Mouse (Mus musculus): ENCODE data around the gene Polr3gl. TPM values are rescaled to one million over a fixed set of nuclear protein-coding genes. Genes with fewer than 3 reads are reported as not detected.
"Not testable (repeated sequence)": the region's sequence is repeated elsewhere in the genome, so short reads cannot be mapped to it uniquely, and the experiment has no call there.

The Polr3gl gene
- polyA plus RNA-seq (2012; rRNA removed): 7.5 and 8.0 TPM in 2 replicates

DNA sequence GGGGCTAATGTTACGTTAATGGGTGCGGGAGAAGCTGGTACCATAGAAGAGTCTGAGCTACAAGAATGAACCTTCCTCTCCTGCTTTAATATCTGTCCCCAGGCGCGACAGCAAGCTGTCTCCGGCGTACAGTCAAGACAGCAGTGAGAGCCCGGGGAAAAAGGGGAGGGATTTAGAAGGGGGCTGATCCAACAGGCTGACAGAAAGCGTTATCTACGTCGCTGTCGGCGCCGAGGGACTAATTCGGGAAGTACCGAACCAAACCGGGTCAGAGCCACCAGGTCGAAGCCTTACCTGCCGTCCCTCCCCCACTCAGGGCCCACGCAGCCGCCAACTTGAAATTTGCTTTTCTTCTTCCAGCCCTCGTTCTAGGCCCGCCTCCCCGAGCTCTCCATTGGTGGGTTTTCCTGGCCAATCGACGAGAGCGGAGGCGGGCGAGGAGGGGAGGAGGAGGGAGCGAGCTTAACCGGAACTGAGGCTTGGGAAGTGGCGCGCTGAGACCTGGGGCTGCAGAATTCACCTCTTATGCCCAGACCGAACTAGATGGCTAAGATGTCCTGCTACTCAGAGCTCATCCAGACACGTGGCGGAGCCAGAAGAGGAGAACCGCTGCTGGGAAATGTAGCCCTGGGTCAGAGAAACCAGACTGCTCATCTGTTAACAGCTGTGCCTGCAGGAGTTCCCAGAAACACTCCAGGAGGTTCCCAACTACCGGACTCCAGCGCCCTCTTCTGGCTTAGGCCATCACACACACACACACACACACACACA is at the start of gene Polr3gl:
Gene Polr3gl (minus strand): TSS at position 392 of the 771 bp plus-strand sequence.
- no peak for DNase-seq (ENCODE audit: low read depth, low spot score)
- WGBS: under 1% methylated on average over 36 of the region's 38 CpGs

DNA sequence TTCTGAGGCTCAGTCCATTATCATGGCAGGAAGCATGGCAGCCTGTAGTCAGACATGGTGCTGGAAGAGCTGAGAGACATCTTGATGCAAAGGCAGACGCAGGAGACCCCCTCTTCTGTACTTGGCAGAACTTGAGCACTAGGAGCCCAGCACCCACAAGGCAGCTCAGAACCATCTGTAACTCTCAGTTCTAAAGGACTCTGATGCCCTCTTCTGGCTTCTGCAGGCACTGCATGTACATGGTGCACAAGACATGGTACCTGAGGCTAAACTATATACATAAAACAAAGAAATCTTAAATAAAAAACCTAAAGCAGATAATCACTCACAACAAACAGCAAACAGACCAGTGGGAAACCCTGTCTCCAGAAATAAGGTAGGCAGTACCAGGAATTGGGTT is 45.2 kb upstream of the Polr3gl start:
- no peak for DNase-seq (ENCODE audit: low read depth, low spot score)
- 85% methylated on average over 1 of the region's 1 CpGs for WGBS

DNA sequence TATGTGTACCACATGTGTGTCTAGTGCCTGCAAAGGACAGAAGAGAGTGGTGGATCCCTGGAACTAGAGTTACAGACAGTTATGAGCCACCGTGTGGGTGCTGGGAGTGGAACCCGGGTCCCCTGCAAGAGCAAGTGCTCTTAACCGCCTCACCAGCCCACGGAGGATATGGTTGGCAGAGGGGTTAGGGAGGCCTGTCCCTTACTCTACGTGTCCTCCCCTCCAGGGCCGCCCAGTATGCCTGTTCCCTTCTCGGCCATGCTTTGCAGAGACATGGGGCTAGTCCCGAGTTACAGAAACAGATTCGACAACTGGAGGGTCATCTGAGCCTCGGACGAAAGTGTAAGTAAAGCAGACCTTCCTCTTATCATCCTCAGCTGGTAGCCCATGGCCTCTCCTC is 42.5 kb upstream of the Polr3gl start:
- no peak for DNase-seq (ENCODE audit: low read depth, low spot score)
- 47% methylated on average over 11 of the region's 11 CpGs for WGBS

DNA sequence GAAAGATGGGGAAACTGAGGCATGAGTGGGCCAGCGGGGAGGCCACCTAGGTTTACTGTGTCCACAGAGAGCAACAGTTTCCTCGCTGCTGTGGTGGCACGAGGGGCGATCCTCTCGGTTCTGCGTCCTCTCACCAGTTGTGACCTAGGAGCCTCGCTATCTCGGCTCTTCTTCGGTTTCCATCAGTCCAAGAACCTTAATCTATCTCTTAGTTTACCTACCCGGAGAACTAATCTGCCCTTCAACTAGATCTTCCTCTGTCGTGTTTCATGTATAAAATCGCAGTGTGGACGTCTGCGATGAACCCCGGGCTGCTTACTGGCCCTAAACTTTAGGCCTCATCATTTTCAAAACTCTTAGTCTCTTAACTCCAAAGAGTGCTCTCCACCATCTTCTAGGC is 41.9 kb upstream of the Polr3gl start:
- no peak for DNase-seq (ENCODE audit: low read depth, low spot score)
- 3% methylated on average over 15 of the region's 15 CpGs for WGBS

DNA sequence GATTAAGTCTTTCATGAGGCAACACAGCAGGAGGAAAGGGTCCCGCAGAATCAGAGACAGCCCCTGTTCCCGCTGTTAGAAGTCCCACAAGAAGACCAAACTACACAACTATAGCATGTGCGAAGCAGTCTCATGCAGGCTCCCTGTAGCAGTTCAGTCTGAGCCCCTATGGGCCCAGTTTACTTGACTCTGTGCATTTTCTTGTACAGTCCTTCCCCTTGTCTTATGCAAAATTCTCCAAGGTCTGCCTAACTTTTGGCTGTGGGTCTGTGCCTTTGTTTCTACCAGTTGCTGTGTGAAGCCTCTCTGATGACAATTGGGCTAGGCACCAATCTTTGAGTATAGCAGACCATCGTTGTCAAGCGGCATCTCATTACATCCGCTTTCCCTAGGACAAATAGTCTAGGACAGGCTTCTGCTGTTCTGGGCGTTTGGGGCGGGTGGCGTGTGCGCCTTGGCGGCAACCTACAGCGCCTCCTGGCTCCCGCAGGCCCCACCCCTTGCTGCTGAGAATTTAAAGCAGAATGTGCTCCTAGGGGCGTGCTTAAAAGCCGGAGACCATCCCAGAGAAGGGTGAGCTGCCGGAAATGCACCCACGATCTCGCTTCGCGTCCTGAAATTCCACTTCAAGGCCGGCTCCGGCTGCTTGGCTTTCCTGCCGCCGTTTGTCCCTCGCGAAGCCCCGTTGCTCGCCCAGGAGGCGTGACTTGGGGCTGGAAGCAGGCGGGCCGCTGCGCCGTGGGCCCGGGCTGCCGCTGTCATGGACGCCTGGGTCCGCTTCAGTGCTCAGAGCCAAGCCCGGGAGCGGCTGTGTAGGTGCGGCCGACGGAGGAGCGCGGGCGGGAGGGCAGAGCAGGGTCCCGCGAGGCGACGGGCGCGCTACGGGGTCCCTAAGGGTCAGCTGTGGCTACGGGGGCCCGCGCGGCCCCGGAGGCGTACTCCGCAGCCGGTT is 41.2 kb upstream of the Polr3gl start, which contains the start of the genes Pex11b and Gm42957:
Gene Pex11b (plus strand): TSS at position 449 of the 952 bp plus-strand sequence.
Gene Gm42957 (plus strand): TSS at position 547 of the 952 bp plus-strand sequence.
- 3% methylated on average over 60 of the region's 60 CpGs for WGBS
- peak; percentile 68 for DNase-seq (ENCODE audit: low read depth, low spot score)

DNA sequence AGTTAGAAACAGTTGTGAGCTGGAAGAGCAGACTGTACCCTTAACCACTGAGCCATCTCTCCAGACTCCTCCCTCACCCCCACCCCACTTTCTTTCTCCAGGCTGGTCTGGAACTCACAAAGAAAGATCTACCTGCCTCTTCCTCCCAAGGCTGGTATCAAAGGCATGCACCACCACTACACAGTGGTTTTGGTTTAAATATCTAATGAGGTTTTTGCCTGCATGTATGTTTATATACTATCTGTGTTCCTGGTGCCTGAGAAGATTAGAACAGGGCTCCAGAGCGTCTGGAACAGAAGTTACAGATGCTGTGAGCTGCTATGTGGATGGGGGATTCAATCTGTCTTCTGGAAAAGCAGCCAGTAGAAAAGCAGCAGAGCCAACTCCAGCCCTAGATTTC is 40.0 kb upstream of the Polr3gl start:
- 70% methylated on average over 1 of the region's 1 CpGs for WGBS
- DNase-seq (ENCODE audit: low read depth, low spot score): no peak

DNA sequence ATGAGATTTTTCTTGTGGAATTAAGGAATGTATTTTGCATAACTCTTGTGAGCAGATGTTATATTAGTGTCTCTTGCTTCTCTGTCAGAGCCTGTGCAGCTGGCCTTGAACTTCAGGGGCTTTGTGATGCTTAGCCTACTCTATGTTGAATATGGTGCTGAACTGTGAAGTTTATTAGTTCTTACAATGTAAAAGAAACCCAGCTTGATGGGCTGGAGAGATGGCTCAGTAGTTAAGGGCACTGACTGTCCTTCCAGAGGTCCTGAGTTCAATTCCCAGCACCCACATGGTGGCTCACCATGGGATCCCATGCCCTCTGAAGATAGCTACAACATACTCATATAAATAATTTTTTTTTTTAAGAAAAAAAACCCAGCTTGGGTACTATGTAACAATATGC is 38.1 kb upstream of the Polr3gl start:
- no peak for DNase-seq (ENCODE audit: low read depth, low spot score)

DNA sequence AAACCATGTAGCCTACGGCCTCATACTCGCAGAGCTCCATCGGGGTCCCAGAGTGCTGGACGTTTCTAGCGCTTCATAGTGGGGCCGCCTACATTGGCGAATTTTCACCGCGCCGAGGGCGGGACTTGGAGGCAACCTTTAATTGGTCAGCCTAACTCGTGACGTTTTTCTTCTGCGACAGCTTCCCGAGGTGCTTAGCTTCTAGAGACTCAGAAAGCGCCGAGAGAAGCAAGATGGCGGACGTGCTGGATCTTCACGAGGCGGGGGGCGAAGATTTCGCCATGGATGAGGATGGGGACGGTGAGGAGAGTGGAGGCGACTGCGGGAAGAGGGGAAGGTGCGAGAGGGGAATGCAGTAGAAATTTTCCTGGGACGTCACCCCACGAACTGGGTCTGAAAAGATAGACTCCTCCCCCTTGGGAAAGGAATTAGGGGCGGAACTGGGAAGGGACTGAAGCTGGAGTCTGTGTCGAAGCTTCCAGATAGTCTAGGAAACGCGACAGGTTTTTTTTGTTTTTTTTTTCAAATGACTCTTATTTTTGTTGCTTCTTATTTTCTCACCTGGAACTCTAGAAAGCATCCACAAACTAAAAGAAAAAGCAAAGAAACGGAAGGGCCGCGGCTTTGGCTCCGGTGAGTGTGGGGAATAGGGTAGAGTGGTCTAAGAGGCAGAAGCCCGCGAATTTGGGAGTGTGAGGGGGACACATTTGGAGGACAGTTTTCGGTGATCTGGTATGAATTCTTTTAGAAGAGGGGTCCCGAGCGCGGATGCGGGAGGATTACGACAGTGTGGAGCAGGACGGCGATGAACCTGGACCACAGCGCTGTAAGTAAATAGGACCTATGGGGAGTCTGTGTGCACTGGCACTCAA is 36.0 kb upstream of the Polr3gl start, which contains the start of gene Rbm8a:
Gene Rbm8a (plus strand): TSS at position 205 of the 872 bp plus-strand sequence.
- under 1% methylated on average over 48 of the region's 48 CpGs for WGBS
- peak; percentile 98 for DNase-seq (ENCODE audit: low read depth, low spot score)

DNA sequence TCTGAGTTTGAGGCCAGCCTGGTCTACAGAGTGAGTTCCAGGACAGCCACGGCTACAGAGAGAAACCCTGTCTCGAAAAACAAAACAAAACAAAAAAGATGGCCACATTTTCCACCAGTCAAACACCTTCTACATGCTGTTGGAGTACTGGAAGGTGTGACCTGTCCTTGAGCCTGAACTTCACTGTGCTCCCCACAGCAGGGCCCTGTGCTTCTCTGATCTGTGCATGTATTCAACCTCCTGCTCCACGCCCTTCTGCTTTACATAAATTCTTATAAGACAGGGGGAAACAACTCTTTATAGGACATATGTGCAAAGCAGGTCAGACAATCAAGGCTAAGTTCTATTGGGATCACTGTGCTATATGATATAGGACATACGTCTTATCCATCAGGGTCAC is 29.2 kb upstream of the Polr3gl start:
- DNase-seq (ENCODE audit: low read depth, low spot score): no peak
- WGBS: 89% methylated on average over 4 of the region's 4 CpGs

DNA sequence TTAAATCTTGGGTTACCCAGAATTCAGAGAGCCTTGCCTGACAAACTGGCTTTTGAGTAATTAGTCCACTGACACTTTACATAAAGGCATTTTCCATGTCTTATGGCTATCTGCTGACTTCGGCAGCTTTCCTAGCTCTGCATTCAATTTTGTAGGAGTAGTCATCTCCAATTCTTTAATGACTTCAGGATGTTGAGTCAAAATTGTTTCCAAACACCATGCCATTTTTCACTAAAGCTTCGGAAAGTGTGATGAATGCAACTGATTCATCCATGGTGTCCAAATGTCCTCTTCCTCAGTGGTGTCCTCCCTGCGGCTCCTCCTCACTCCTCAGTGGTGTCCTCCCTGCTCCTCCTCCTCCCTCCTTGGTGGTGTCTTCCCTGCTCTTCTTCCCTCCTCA is 24.0 kb upstream of the Polr3gl start:
- whole genome bisulfite sequencing: 92% methylated on average over 3 of the region's 3 CpGs
- DNase-seq (ENCODE audit: low read depth, low spot score): no peak

DNA sequence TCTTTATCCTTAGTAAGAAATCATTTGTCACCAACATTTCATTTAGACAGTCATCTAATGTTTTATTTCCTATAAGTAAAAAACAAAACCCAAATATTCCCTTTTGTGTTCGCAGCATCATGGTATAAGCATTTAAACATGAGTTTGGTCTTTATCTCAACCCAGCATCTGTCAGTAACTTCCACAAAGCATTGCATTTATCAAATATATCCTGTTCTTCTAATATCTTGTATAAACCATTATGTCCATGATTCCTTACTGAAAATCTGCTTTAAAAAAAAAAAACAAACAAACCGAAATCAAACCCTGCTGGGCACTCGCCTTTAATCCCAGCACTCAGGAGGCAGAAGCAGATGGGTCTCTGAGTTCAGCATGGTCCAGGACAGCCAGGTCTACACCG is 12.6 kb upstream of the Polr3gl start:
- no peak for DNase-seq (ENCODE audit: low read depth, low spot score)
- 87% methylated on average over 4 of the region's 4 CpGs for WGBS

DNA sequence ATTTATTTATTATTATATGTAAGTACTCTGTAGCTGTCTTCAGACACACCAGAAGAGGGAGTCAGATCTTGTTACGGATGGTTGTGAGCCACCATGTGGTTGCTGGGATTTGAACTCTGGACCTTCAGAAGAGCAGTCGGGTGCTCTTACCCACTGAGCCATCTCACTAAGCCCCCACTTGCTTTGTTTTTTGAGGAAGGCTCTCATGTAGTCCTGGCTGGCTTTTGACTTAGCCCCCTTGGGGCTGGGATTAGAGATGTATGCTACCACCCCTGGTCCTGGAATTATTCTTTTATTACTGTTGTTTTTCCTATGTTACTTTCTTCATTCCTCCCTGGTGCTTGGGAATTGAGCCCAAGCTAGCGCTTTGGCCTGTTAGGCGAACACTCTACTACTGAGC is 12.0 kb upstream of the Polr3gl start:
- DNase-seq (ENCODE audit: low read depth, low spot score): not testable (repeated sequence)
- WGBS: 93% methylated on average over 4 of the region's 4 CpGs

DNA sequence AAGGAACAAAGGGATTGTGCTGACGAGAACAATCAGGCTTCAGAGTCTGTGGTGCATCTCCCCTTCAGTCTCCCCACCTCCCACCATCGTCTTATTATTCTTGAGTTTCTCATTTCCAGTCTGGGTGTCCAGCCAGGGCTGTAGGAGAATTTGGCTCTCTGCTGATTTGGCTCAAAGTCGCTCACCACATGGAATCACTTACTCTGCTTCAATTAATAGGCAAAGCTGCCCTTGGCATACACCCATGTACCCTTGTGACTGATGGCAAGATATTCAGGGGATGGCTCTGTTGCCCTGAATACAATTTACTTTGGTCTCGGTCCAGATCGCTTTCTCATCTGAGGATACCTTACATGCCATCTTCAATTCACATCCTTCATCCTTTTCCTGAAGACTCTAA is 9.3 kb upstream of the Polr3gl start:
- no peak for DNase-seq (ENCODE audit: low read depth, low spot score)
- WGBS: 52% methylated on average over 5 of the region's 5 CpGs

DNA sequence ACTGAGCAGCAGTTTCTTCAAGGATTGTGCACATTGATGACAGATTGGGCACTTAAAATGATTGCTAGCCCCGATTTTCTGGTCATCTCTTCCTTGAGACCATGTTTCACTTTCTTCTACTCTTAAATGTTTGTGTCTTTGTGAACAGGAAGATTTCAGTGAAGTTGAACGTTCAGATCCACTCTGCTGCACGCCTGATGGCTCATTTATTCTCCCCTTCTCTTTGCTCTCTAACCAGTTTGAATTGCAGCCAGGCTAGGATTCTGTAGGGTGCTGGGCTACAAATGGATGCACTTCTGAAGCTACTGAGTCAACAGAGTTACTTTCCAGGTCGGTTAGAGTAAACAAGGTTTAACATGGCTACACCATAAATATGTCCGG is 8.7 kb upstream of the Polr3gl start:
- DNase-seq (ENCODE audit: low read depth, low spot score): no peak
- 15% methylated on average over 5 of the region's 5 CpGs for WGBS

DNA sequence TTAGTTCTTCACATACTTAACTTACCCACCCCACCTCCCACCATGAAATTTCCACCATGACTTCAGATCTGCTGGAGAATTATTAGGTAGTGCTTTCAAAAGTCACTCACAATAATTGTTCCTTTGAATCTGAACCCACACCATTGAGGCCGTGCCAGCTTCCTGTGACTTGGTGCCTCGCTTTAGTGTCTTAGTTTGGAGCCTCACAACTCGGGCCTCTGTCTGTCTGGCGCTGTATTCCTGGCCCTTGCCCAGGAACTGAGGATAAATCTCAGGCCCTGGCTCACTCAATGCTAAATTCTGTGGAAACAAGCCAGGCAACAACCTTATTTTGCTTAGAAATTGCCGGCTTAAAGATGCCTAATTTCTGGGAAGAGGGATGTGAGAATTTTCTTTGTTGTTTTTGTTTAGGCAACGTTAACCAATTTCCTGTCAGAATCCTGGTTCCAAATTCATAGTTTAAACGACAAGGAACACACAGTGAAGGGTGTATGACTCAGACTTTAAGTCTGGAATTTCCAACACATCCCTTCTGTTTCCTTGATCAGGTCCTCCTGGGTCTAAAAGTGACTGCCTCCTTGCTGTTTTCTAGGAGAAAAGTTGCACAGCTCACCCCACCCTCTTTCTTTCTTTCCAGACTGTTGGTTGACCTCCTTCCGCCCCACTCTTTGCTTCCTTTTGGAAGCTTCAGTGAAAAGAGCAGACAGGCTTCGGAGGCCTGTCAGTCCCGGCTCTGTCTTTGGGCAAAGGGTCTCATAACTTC is 8.1 kb upstream of the Polr3gl start:
- no peak for DNase-seq (ENCODE audit: low read depth, low spot score)
- 43% methylated on average over 10 of the region's 10 CpGs for WGBS

DNA sequence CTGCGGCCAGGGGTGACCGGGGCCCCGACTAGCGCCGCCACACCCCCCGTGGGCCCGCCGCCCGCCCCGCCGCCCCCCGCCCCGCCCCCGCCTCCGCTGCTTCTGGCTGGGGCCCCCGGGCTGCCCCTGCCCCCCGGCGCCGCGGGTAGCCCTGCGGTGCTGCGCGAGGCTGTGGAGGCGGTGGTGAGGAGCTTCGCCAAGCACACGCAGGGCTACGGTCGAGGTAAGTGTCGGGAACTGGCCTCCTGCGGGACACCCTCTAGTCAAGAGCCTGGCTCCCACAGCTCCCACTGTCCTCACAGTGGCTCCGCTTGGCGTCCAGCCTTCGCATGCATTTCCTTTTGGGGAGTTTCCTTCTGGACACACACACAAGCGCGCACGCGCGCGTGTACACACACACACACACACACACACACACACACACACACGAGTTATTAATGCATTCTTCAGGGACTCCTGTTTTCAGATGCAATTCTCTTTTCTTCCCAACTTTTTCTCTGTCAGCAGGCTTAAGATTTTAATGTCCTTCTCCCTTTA is 7.3 kb upstream of the Polr3gl start:
- DNase-seq (ENCODE audit: low read depth, low spot score): no peak
- WGBS: 5% methylated on average over 38 of the region's 40 CpGs

DNA sequence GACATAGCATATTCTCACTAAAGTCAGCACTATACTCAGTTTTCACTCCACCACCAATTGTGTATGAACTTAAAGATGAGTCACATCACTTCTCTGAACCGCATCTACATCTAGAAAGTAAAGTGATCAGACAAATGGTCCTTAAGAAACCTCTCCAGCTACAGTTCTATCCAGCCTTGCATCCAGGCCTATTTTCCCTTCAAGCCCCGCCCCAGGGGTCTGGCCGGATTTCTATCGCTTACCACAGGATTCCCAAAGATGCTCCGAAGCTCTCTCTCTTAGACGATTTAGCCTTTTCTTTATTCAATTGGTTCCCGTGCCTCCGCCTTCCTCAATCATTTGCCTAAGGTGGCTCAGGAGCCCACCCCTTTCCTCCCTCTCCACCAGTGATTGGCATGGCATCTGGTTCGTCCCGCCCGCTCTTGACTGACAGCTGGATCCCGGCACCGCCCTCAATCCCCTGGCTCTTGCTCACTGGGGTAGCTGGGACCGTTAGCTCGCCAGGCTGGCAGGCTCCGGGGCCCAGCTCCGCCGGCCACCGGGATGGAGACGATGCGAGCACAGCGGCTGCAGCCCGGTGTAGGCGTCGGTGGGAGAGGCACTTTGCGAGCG is 6.8 kb upstream of the Polr3gl start, which contains the start of gene Lix1l:
Gene Lix1l (plus strand): TSS at position 511 of the 612 bp plus-strand sequence.
- 2% methylated on average over 27 of the region's 27 CpGs for WGBS
- no peak for DNase-seq (ENCODE audit: low read depth, low spot score)

DNA sequence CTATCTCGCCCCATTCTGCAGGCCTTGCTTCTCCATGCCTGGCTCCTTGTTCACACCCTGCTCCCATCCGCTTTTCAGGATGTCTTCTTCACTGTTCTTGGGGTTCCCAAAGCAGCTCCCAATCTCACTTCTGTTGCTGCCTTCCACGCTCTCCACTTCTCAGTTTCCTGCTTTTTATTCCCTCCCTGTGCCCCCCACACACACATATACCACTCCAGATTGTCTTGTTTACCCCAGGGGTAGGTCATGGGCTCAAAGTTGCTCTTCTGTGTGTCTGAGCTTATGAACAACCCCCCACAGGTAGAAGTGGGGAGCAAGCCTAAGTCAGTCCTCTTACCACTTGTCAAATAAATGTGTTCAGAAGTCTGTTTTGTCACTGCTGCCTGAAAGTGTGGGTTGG is 5.4 kb upstream of the Polr3gl start:
- WGBS: 88% methylated on average over 3 of the region's 3 CpGs
- DNase-seq (ENCODE audit: low read depth, low spot score): no peak
